Comparison of ENCODE assay signal across 10 mouse cellular contexts in genomic region chr5:112001742-112002701, GRCm38 (mm10).
DNase-seq lines count a peak whose midpoint lies in the region; ATAC-seq lines count a peak whose summit lies in the region.
"Had no signal": no experiment of that assay in that cellular context is flagged by ENCODE, and none has a peak within 500 bp of the region (broad histone marks: within the 10 kb centered on the region; RNA-seq: fewer than 3 reads in every experiment).

No protein-coding gene starts in this region.

- peak overlapping the region; percentile 34 for H3K4me3 ChIP-seq in forebrain, embryonic 10.5 days
- H3K4me3 ChIP-seq in kidney, embryonic 14.5 days (ENCODE audit: low read length), result no peak overlapping the region
- no peak overlapping the region for H3K4me3 ChIP-seq in neural tube, embryonic 12.5 days
- H3K4me3 ChIP-seq in liver, embryonic 11.5 days (ENCODE audit: low read depth, low read length), result no peak overlapping the region

- H3K27ac ChIP-seq in forebrain, embryonic 10.5 days, result peak overlapping the region; percentile 79
- H3K27ac ChIP-seq in kidney, embryonic 14.5 days (ENCODE audit: low read depth, low read length), result no peak overlapping the region
- H3K27ac ChIP-seq in neural tube, embryonic 12.5 days, result peak overlapping the region; percentile 46; the same call in 1 of the 2 replicates
- no peak overlapping the region for H3K27ac ChIP-seq in liver, embryonic 11.5 days (ENCODE audit: low read depth, low read length)

- intact Hi-C loops in heart, postnatal 25 days (cut with DNase I), result no loop called here

- no peak overlapping the region for H3K9ac ChIP-seq in kidney, embryonic 14.5 days (ENCODE audit: low read depth, low read length)
- no peak overlapping the region for H3K9ac ChIP-seq in neural tube, embryonic 12.5 days
- no peak overlapping the region for H3K9ac ChIP-seq in liver, embryonic 11.5 days (ENCODE audit: low read depth, low read length)

- ATAC-seq in kidney, embryonic 14.5 days (ENCODE audit: low FRiP score, low TSS enrichment), result peak; percentile 73
- peak; percentile 75 for ATAC-seq in neural tube, embryonic 12.5 days (ENCODE audit: low FRiP score, low read depth)
- no peak for ATAC-seq in megakaryocyte, adult 5-6 weeks (ENCODE audit: poor library complexity, severe bottlenecking)
- ATAC-seq in liver, embryonic 11.5 days (replicated peaks; ENCODE audit: low FRiP score), result no peak

- peaks cover 78% of the 10 kb centered on the region for H3K27me3 ChIP-seq in forebrain, embryonic 10.5 days (ENCODE audit: poor library complexity, severe bottlenecking)
- H3K27me3 ChIP-seq in kidney, embryonic 14.5 days (ENCODE audit: control insufficient read depth, insufficient read depth, low read length), result peaks cover 1% of the 10 kb centered on the region; the same call in 1 of the 2 replicates
- no peaks in the 10 kb centered on the region for H3K27me3 ChIP-seq in neural tube, embryonic 12.5 days (replicated peaks)
- peaks cover 5% of the 10 kb centered on the region for H3K27me3 ChIP-seq in liver, embryonic 11.5 days (replicated peaks; ENCODE audit: control insufficient read depth, insufficient read depth, low read length)
- H3K27me3 ChIP-seq: CH12.LX had no signal

- H3K9me3 ChIP-seq in forebrain, embryonic 10.5 days, result peaks cover 9% of the 10 kb centered on the region
- H3K9me3 ChIP-seq in kidney, embryonic 14.5 days (ENCODE audit: control insufficient read depth, low read length), result peaks cover 4% of the 10 kb centered on the region; the same call in 1 of the 2 replicates
- peaks cover 4% of the 10 kb centered on the region; the same call in 1 of the 2 replicates for H3K9me3 ChIP-seq in neural tube, embryonic 12.5 days
- no peaks in the 10 kb centered on the region for H3K9me3 ChIP-seq in liver, embryonic 11.5 days (ENCODE audit: control insufficient read depth, low read length)

- WGBS in forebrain, embryonic 10.5 days, result 3% methylated on average over 32 of the region's 32 CpGs
- 13% methylated on average over 32 of the region's 32 CpGs for WGBS in kidney, embryonic 14.5 days
- 10% methylated on average over 32 of the region's 32 CpGs for WGBS in neural tube, embryonic 12.5 days
- 26% methylated on average over 32 of the region's 32 CpGs for WGBS in liver, embryonic 11.5 days

- H3K4me1 ChIP-seq in forebrain, embryonic 10.5 days, result peaks cover 43% of the 10 kb centered on the region
- H3K4me1 ChIP-seq in kidney, embryonic 14.5 days (ENCODE audit: control insufficient read depth, insufficient read depth, low read length), result peaks cover 14% of the 10 kb centered on the region; the same call in 1 of the 2 replicates
- peaks cover 13% of the 10 kb centered on the region for H3K4me1 ChIP-seq in neural tube, embryonic 12.5 days
- H3K4me1 ChIP-seq in liver, embryonic 11.5 days (replicated peaks; ENCODE audit: control insufficient read depth, insufficient read depth, low read length), result no peaks in the 10 kb centered on the region; the same call in 1 of the 2 replicates

- 0 out of 2 replicates have a peak overlapping the region, but pooled peaks have one; percentile 8 for H3K4me2 ChIP-seq in kidney, embryonic 14.5 days (replicated peaks; ENCODE audit: low read depth, low read length)
- peak overlapping the region; percentile 25 for H3K4me2 ChIP-seq in neural tube, embryonic 12.5 days (replicated peaks)
- H3K4me2 ChIP-seq in liver, embryonic 11.5 days, result no peak overlapping the region

- no peaks in the 10 kb centered on the region for H3K36me3 ChIP-seq in forebrain, embryonic 10.5 days (replicated peaks)
- H3K36me3 ChIP-seq in kidney, embryonic 14.5 days (ENCODE audit: control insufficient read depth, insufficient read depth, low read length), result no peaks in the 10 kb centered on the region
- no peaks in the 10 kb centered on the region for H3K36me3 ChIP-seq in neural tube, embryonic 12.5 days
- H3K36me3 ChIP-seq in liver, embryonic 11.5 days (ENCODE audit: control insufficient read depth, insufficient read depth, low read length), result no peaks in the 10 kb centered on the region

- DNase-seq in heart, adult 8-10 months (ENCODE audit: low spot score), result peak; percentile 21
- DNase-seq in heart, postnatal 25 days (ENCODE audit: low spot score), result no peak
- DNase-seq in forebrain, embryonic 10.5 days (ENCODE audit: extremely low spot score, low spot score), result peak; percentile 78
- DNase-seq in frontal cortex, postnatal 10 days (ENCODE audit: low spot score in 2 of 2), result no peak
- DNase-seq in liver, embryonic 11.5 days (ENCODE audit: low spot score), result no peak
- DNase-seq: cerebellum, adult 11-12 months had no signal

Comparison
In these comparisons a context has a peak if more than half of its experiments do, and no peak if none do; other contexts are left out.
1. DNase-seq: peak in heart, adult 8-10 months (single experiment) and forebrain, embryonic 10.5 days (single experiment); none in heart, postnatal 25 days (single experiment), frontal cortex, postnatal 10 days (0 of 2) and liver, embryonic 11.5 days (single experiment).
2. H3K27ac ChIP-seq: peak in forebrain, embryonic 10.5 days (single experiment) and neural tube, embryonic 12.5 days (single experiment); none in kidney, embryonic 14.5 days (single experiment) and liver, embryonic 11.5 days (single experiment).
3. ATAC-seq: peak in kidney, embryonic 14.5 days (single experiment) and neural tube, embryonic 12.5 days (single experiment); none in megakaryocyte, adult 5-6 weeks (single experiment) and liver, embryonic 11.5 days (single experiment).